Mouse (Mus musculus): ENCODE data around the gene Zpld1.

GRCm38 (mm10) chr16:55277447-55277846 lies 20.3 kb downstream of the Zpld1 start:
- no peak for TF ChIP-seq GATA2 (IDR thresholded peaks at IDR 0.05; ENCODE audit: borderline replicate concordance, low read depth, low read length)
- no peak for TF ChIP-seq CTCF (IDR thresholded peaks at IDR 0.05; ENCODE audit: low read depth, low read length)
- TF ChIP-seq GATA1 (IDR thresholded peaks at IDR 0.05; ENCODE audit: borderline replicate concordance, low read length): no peak
- no peak for TF ChIP-seq TAL1 (conservative IDR thresholded peaks at IDR 0.05; ENCODE audit: low read depth, low read length)
- no peak for TF ChIP-seq POLR2AphosphoS5 (IDR thresholded peaks at IDR 0.05; ENCODE audit: insufficient replicate concordance, low read depth, low read length)

Data from G1E (cell line).